Mouse (Mus musculus): ENCODE measurements around the gene Psme1. TPM values are rescaled to one million over a fixed set of nuclear protein-coding genes. Genes with fewer than 3 reads are reported as not detected.
A peak's percentile ranks its signal among the peaks of the same experiment; 100 is the strongest.

Gene Psme1
- polyA plus RNA-seq (2016; fragmentation: Nextera tagmentation; extraction: Ambion mirVana): 109 and 115 TPM in 2 replicates

DNA sequence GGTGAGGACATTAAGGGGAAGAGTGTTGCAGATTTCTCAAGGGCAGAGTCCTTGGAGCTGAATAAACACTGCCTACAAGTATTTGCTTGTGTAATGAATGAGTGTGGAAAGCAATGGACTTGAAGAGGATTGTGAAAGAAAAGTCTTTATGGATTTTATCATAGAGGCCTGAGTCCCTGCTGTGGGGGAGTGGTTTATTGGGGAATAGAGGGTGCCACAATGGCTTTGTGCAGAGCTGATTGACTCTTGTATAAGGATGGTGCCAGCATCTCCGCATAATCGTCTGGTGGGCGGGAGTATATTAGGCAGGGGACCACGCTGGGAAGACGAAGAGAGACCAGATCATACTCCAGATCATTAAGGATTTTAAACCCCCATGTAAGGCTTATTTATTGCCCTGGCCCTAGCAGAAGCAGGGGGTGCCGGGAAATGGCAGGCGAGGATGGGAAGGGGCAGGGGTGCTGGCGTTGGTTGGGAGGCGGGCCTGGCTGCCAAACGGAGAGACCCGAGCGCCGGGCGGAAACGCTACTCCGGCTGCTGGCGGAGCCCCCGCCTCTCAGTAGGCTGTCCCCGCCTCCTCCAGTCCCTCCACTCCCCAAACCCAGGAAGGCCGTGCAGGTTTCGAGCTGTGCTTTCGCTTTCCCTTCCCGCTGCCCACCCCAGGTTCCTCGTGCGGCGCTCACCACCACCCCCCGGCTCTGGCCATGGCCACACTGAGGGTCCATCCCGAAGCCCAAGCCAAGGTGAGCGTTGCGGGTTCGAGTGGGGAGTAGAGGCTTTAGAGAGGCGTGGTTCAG lies at the start of gene Psme1:
TSS of gene Psme1 (plus strand) at position 253 of the 797 bp plus-strand sequence.
- Histone ChIP-seq H3K4me3 (peak within 1 kb of the TSS; percentile 83), H3K9me3 (replicated peaks) (no peaks in the 10 kb centered on the region), H3K27ac (peak within 1 kb of the TSS; percentile 94), H3K4me1 (peaks cover 33% of the 10 kb centered on the region), H3K27me3 (ENCODE audit: low read depth, poor library complexity, severe bottlenecking) (no peaks in the 10 kb centered on the region), H3K36me3 (peaks cover 26% of the 10 kb centered on the region)
- WGBS: 2% methylated on average over 30 of the region's 32 CpGs
- peak; percentile 86 for DNase-seq (ENCODE audit: low spot score)

DNA sequence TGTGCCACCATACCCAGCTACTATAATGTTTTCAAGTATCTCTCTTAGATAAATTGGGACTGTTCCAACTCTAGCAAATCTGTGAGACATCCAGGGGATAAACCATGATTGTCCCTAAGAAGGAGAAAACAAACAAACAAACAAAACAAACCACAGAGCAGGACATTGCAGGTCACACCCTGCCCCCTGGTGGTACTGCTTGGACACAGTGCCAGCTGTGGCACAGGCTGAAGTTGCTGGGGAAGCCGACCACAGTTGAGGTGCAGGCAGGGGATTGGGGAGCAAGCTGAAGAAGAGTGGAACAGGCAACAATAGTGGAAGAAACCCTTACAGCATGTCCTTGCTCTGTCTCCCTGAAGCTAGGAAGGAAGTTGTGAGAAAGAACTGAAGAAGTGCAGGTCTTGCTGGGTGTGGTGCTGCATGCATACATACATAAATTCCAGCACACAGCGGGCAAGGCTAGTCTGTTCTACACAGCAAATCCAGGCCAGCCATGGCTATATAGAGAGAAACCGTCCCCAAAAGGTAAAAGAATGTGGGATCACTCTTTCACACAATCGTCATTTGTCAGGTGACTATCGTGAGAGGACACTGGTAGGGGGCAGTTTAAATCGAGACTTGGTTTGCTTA lies 41.7 kb upstream of the Psme1 start:
- H3K4me3 ChIP-seq: no peak overlapping the region
- peak; percentile 53 for DNase-seq (ENCODE audit: low spot score)
- peaks cover 6% of the 10 kb centered on the region; the same call in 1 of the 2 replicates for H3K27me3 ChIP-seq (ENCODE audit: low read depth, poor library complexity, severe bottlenecking)
- no peak overlapping the region for H3K27ac ChIP-seq
- no peaks in the 10 kb centered on the region for H3K36me3 ChIP-seq
- WGBS: 50% methylated on average over 6 of the region's 6 CpGs
- peaks cover 15% of the 10 kb centered on the region for H3K4me1 ChIP-seq
- no peaks in the 10 kb centered on the region for H3K9me3 ChIP-seq (replicated peaks)

DNA sequence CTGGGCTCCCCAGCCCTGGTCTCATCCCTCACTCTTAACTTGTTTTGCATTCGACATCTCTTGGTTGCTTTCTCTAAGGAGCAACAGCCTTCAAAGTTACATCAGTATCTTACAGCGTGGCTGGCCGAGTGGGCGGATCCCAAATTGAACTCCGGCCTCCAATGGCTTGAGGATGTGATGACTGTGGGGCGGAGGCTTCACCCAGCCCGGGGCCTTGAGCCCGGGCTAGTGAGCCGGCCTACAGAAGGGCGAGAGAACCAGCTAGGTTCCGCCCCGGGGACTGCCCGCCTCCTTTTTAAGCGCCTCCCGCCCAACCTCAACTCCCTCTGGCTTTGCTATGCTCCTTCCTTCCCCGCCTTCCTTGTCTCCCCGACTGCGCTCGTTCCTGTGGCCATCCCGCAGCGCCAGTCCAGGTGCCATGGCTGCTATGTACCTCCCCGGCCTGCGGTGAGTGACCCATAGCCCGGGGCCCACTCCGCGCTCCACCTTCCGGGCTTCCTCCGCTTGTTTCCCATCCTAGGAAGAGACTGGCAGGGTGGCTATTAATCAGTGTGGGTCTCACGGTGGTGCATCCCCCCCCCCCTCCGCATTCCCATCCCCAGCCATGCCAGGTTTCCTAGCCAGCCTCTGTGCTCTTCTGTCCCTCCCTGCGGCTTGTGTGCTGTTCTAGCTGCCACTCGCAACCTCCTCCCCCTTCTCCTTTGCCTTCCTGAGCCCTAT lies 37.7 kb upstream of the Psme1 start, which contains the start of gene Pck2:
TSS of gene Pck2 (plus strand) at position 200 of the 720 bp plus-strand sequence.
- DNase-seq (ENCODE audit: low spot score): peak; percentile 86
- Histone ChIP-seq H3K36me3 (peaks cover 31% of the 10 kb centered on the region), H3K27ac (peak within 1 kb of the TSS; percentile 88), H3K9me3 (replicated peaks) (no peaks in the 10 kb centered on the region), H3K4me3 (peak within 1 kb of the TSS; percentile 69), H3K4me1 (peaks cover 18% of the 10 kb centered on the region), H3K27me3 (ENCODE audit: low read depth, poor library complexity, severe bottlenecking) (peaks cover 6% of the 10 kb centered on the region; the same call in 1 of the 2 replicates)
- under 1% methylated on average over 32 of the region's 32 CpGs for WGBS

DNA sequence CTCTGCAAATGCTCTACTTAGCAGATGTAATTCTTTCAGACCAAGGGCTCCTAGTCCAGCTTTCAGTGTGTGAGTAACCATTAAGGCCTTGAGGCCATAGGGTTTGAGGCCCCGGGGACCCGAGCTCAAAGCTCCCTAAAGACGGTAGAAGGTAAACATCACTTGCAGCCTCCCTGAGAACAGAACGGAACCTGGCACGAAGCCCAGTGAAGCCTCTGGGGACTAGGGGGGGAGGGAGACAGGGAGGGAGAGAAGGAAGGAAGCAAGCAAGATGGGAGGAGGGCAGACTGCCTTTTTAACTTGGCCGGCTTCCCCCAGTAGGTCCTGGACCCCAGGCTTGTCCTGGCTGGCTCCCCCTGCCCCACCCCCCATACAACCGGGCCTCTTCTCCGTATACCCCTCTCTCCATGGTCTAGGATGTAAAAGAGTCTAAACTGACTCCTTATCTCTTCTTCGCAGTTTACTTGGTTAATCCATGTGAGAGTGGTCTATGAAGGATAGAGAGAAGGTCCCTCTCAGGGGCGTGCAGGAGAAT lies 37.1 kb upstream of the Psme1 start:
- Histone ChIP-seq H3K4me3 (peak overlapping the region; percentile 69), H3K27me3 (ENCODE audit: low read depth, poor library complexity, severe bottlenecking) (peaks cover 6% of the 10 kb centered on the region; the same call in 1 of the 2 replicates), H3K27ac (peak overlapping the region; percentile 88), H3K9me3 (replicated peaks) (no peaks in the 10 kb centered on the region), H3K36me3 (peaks cover 36% of the 10 kb centered on the region), H3K4me1 (peaks cover 18% of the 10 kb centered on the region)
- WGBS: 8% methylated on average over 10 of the region's 10 CpGs
- DNase-seq (ENCODE audit: low spot score): peak; percentile 57

DNA sequence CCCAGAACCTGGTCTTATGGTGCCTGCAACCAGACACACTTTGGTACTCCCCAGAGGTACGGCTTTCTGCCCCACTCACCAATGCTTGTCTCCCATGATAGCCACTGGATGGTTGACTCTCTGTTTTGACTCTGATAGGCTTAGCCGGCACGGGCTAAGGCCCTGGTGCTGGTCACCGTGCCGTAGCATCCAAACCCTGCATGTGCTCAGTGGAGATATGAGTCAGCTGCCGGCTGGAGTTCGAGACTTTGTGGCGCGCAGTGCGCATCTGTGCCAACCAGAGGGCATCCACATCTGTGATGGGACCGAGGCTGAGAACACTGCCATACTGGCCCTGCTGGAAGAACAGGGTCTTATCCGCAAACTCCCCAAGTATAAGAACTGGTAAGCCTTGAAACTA lies 35.7 kb upstream of the Psme1 start:
- H3K27ac ChIP-seq: no peak overlapping the region
- peaks cover 49% of the 10 kb centered on the region for H3K36me3 ChIP-seq
- H3K27me3 ChIP-seq (ENCODE audit: low read depth, poor library complexity, severe bottlenecking): peaks cover 6% of the 10 kb centered on the region; the same call in 1 of the 2 replicates
- H3K9me3 ChIP-seq (replicated peaks): no peaks in the 10 kb centered on the region
- no peak overlapping the region for H3K4me3 ChIP-seq
- no peak for DNase-seq (ENCODE audit: low spot score)
- peaks cover 18% of the 10 kb centered on the region for H3K4me1 ChIP-seq
- 94% methylated on average over 12 of the region's 12 CpGs for WGBS

DNA sequence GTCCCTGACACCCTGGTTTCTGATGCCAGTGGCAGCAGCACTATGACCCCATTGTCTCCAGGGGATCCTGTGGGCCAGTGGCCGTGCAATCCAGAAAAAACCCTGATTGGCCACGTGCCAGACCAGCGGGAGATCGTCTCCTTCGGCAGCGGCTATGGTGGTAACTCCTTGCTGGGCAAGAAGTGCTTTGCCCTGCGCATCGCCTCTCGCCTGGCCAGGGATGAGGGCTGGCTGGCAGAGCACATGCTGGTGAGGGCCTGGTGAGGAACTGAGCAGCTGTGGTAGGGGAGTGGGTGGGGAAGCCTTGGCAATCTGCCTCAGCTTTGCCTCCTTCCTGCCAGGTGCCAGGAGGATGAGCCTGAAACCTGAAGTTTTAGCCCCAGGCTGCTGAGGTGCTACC lies 33.6 kb upstream of the Psme1 start:
- H3K36me3 ChIP-seq: peaks cover 70% of the 10 kb centered on the region

DNA sequence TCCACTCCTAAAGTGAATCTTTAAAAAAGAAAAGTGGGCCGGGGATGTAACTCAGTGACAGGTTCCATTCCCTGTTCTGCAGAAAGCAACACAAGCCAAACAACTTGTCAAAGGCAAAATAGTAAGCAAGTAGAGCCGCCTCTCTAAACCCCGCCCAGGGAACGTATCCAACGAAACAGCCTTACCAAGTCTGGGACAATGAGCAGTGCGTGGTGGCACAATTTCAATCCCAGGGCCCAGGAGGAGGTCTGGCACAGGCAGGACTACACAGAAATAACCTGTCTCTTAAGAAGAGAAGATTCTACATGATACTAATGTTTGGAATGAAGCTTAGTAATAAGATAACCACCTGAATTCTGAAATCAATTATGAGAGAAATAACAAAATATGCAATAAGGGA lies 27.7 kb upstream of the Psme1 start:
- Histone ChIP-seq H3K4me3 (no peak overlapping the region), H3K27me3 (ENCODE audit: low read depth, poor library complexity, severe bottlenecking) (no peaks in the 10 kb centered on the region), H3K36me3 (peaks cover 42% of the 10 kb centered on the region), H3K9me3 (replicated peaks) (no peaks in the 10 kb centered on the region), H3K27ac (no peak overlapping the region), H3K4me1 (no peaks in the 10 kb centered on the region)
- WGBS: 90% methylated on average over 6 of the region's 6 CpGs
- DNase-seq (ENCODE audit: low spot score): no peak

More for the DNA sequence above, 33.6 kb upstream of the Psme1 start:
- H3K4me3 ChIP-seq: no peak overlapping the region
- H3K27ac ChIP-seq: no peak overlapping the region
- H3K9me3 ChIP-seq (replicated peaks): no peaks in the 10 kb centered on the region
- no peak for DNase-seq (ENCODE audit: low spot score)
- peaks cover 1% of the 10 kb centered on the region; the same call in 1 of the 2 replicates for H3K27me3 ChIP-seq (ENCODE audit: low read depth, poor library complexity, severe bottlenecking)
- peaks cover 18% of the 10 kb centered on the region for H3K4me1 ChIP-seq
- WGBS: 90% methylated on average over 9 of the region's 9 CpGs

DNA sequence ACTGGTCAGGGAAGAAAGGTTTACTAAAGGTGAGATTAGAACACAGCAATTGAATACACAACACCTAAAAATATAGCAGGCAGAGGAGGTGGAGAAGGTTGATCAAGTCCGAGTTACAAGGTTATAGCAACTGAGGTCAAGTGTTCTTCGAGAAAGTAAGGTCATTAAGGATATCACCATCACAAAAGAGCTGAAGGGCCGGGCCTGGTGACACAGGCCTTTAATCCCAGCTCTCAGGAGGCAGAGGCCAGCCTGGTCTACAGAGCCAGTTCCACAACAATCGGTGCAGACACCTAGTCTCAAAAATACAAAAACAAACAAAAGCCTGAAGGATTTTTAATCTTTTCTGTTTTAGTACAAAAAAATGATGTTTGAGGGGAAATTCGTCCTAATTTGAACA lies 26.6 kb upstream of the Psme1 start:
- WGBS: 74% methylated on average over 5 of the region's 5 CpGs
- no peak overlapping the region for H3K27ac ChIP-seq
- no peak overlapping the region for H3K4me3 ChIP-seq
- H3K27me3 ChIP-seq (ENCODE audit: low read depth, poor library complexity, severe bottlenecking): no peaks in the 10 kb centered on the region
- no peak for DNase-seq (ENCODE audit: low spot score)
- H3K9me3 ChIP-seq (replicated peaks): no peaks in the 10 kb centered on the region
- H3K36me3 ChIP-seq: peaks cover 32% of the 10 kb centered on the region
- no peaks in the 10 kb centered on the region for H3K4me1 ChIP-seq

DNA sequence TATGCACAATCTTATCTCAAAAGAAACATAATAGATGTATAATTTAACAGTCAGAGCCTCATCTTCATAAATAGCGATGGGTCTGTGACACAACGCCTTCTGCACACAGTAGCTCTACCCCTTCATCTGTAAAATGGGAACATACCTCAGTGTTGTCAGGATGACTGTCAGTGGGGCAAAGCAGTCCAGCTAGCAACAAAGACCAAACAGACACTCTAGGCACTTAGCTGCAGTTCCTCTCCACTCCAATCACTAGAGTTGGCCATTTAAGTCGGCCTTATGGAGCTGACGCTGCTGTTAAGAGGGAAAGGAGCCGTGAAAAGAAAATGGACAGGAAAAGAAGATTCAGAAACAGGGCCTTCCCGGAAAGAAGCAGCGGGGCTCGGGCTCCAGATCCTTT lies 26.1 kb upstream of the Psme1 start:
- 88% methylated on average over 8 of the region's 8 CpGs for WGBS
- peaks cover 27% of the 10 kb centered on the region for H3K36me3 ChIP-seq

DNA sequence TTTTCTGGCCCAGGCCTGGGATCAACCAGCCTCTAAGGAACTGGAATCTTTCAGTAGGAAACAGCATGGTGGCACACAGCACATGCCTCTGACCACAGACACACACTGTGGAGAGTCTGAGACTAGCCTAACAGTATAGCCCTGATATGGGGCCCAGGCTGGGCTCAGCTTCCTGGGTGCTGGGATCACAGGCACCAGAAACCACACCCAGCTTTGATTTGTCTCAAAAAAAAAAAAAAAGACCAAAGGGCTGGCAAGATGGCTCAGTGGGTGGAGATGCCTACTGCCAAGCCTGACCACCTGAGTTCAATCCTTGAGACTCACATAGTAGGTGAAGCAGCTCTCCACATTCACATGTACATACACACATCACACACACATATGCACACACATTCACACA lies 23.3 kb upstream of the Psme1 start:
- Histone ChIP-seq H3K27ac (no peak overlapping the region), H3K36me3 (no peaks in the 10 kb centered on the region; the same call in 1 of the 2 replicates), H3K27me3 (ENCODE audit: low read depth, poor library complexity, severe bottlenecking) (no peaks in the 10 kb centered on the region), H3K4me1 (peaks cover 6% of the 10 kb centered on the region; the same call in 1 of the 2 replicates), H3K4me3 (no peak overlapping the region), H3K9me3 (replicated peaks) (no peaks in the 10 kb centered on the region)
- DNase-seq (ENCODE audit: low spot score): no peak

More for the DNA sequence above, 26.1 kb upstream of the Psme1 start:
- Histone ChIP-seq H3K27me3 (ENCODE audit: low read depth, poor library complexity, severe bottlenecking) (no peaks in the 10 kb centered on the region), H3K27ac (no peak overlapping the region), H3K4me1 (peaks cover 2% of the 10 kb centered on the region; the same call in 1 of the 2 replicates), H3K4me3 (no peak overlapping the region), H3K9me3 (replicated peaks) (no peaks in the 10 kb centered on the region)
- DNase-seq (ENCODE audit: low spot score): no peak

- WGBS: 86% methylated on average over 3 of the region's 3 CpGs
- DNase-seq (ENCODE audit: low spot score): no peak
- no peaks in the 10 kb centered on the region for H3K9me3 ChIP-seq (replicated peaks)
- H3K36me3 ChIP-seq: no peaks in the 10 kb centered on the region
- no peak overlapping the region for H3K4me3 ChIP-seq
- peaks cover 6% of the 10 kb centered on the region; the same call in 1 of the 2 replicates for H3K4me1 ChIP-seq
- no peaks in the 10 kb centered on the region for H3K27me3 ChIP-seq (ENCODE audit: low read depth, poor library complexity, severe bottlenecking)
- no peak overlapping the region for H3K27ac ChIP-seq
These were observed 22.1 kb upstream of the Psme1 start for GRCm38 (mm10) chr14:55555788-55556187.

DNA sequence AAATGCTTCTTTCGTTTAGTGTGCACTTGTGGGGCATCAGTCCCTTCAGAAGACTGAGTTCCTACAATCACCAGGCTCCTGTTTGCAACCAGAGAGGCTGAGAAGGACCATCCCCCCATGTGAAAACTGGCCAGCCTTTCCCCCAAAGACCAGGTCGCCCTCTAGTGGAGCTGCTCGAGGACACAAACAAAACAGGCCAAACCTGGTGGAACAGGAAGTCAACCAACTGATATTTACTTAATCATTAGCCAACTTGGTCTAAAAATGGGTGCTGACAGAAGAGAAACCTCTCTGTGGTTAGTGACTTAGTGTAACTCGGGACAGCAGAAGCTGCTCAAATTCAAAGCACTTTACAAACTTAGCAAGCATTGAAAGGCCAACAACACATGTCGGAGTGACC lies 20.9 kb upstream of the Psme1 start:
- Histone ChIP-seq H3K4me3 (no peak overlapping the region), H3K36me3 (no peaks in the 10 kb centered on the region), H3K9me3 (replicated peaks) (no peaks in the 10 kb centered on the region), H3K27me3 (ENCODE audit: low read depth, poor library complexity, severe bottlenecking) (no peaks in the 10 kb centered on the region), H3K4me1 (peaks cover 17% of the 10 kb centered on the region), H3K27ac (no peak overlapping the region)
- peak; percentile 72 for DNase-seq (ENCODE audit: low spot score)
- WGBS: 27% methylated on average over 5 of the region's 5 CpGs

All from limb, embryonic 10.5 days (tissue).